Mouse (Mus musculus) ovary, postnatal 10 days (tissue): Measurements from ENCODE around the gene Lnpk.

Experiments
- DNase-seq: peaks from one replicate; pipeline ENCODE4 v3.0.0; 2022; ENCODE audit warnings: low spot score

Lnpk gene

DNA sequence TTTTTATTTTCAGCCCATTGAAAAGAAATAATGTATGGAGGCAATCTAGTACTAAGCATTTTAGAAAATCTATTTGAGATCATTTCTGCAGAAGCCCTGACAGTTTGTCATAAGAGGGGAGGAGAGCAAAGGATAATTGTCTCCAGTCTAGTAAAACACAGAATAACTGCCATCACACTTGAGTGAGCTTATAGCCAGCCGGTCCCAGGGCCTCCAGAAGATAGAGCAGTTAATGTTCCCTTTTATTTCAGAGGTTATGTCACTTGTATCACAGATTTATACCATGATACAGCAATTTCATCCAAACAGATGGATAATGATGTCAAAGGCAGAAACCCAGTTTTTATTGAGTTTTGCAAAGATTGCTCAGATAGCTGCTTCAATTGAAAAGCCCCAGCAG lies 89.0 kb downstream of the Lnpk start:
- DNase-seq, result no peak

- DNase-seq, result no peak
Observed at GRCm38 (mm10) chr2:74488443-74488842, 90.8 kb downstream of the Lnpk start.

DNA sequence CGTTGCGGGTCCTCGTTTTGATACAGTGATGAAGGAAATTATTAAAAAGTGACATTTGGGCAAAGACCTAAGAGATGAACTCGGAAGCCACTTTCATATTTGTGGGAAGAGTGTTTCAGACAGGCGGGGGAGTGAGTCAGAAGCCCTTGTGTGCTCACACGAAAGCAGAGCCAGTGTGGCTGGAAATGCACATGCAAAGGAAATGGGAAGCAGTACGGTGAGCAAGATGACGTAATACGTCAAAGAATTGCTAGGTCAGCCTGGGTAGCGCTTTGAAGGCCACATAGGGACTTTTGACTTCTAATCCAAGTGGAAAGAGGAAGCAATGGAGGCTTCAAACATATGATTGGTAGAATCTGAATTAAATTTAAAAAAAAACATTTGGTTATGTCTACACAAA lies 96.6 kb downstream of the Lnpk start:
- no peak for DNase-seq

- DNase-seq, result no peak
Observed at GRCm38 (mm10) chr2:74482086-74482485, 97.1 kb downstream of the Lnpk start.
